Mouse (Mus musculus) liver, embryonic 15.5 days (tissue): ENCODE results near the gene Tmem179b. TPM values are rescaled to one million over a fixed set of nuclear protein-coding genes. Genes with fewer than 3 reads are reported as not detected.

Experiments
- ATAC-seq: fragments of 200-750 bp; cut with Nextera tagmentation; 2 replicates; pipeline ENCODE4 v1.8.0; 2017; ENCODE audit warnings: moderate number of reproducible peaks, mild to moderate bottlenecking, moderate library complexity; ENCODE audit not compliant: insufficient read depth
- H3K27ac ChIP-seq: fragments of 300-500 bp; sonication (generic); replicated peaks from 2 replicates; pipeline ENCODE4 v1.5.1; 2015; ENCODE audit warnings: mild to moderate bottlenecking, inconsistent platforms
- H3K27me3 ChIP-seq: fragments of 300-500 bp; sonication (generic); 2 replicates; pipeline ENCODE4 v1.6.1; 2015; ENCODE audit warnings: mild to moderate bottlenecking, inconsistent platforms
- H3K36me3 ChIP-seq: fragments of 300-500 bp; sonication (generic); replicated peaks from 2 replicates; pipeline ENCODE4 v1.6.1; 2015; ENCODE audit warnings: moderate library complexity, mild to moderate bottlenecking, inconsistent platforms
- H3K4me1 ChIP-seq: fragments of 300-500 bp; sonication (generic); replicated peaks from 2 replicates; pipeline ENCODE4 v1.6.1; 2015; ENCODE audit warnings: inconsistent platforms
- H3K4me2 ChIP-seq: fragments of 300-500 bp; sonication (generic); 2 replicates; pipeline ENCODE4 v1.6.1; 2015; ENCODE audit warnings: moderate library complexity, mild to moderate bottlenecking, inconsistent platforms
- H3K4me3 ChIP-seq: fragments of 300-500 bp; sonication (generic); replicated peaks from 2 replicates; pipeline ENCODE4 v1.5.1; 2015; ENCODE audit warnings: mild to moderate bottlenecking, inconsistent platforms
- H3K9ac ChIP-seq: fragments of 300-500 bp; sonication (generic); 2 replicates; pipeline ENCODE4 v1.6.1; 2015; ENCODE audit warnings: moderate library complexity, mild to moderate bottlenecking, inconsistent platforms
- H3K9me3 ChIP-seq: fragments of 300-500 bp; sonication (generic); replicated peaks from 2 replicates; pipeline ENCODE4 v1.6.1; 2016; ENCODE audit warnings: inconsistent platforms
- WGBS: fragments of 180-500 bp; shearing (Covaris S2); methylation state at CpG from one replicate; pipeline ENCODE4 v1.1.7; 2015; ENCODE audit warnings: mixed read lengths; ENCODE audit not compliant: insufficient replicate concordance; 5-methylcytosine and 5-hydroxymethylcytosine counted together
- polyA plus RNA-seq: library from polyadenylated mRNA; unstranded; fragments of >200 nt; fragmentation: Nextera tagmentation; extraction: Ambion mirVana; gene quantifications from 2 replicates; pipeline ENCODE4 v1.2.1, GENCODE M21; 2015

Gene Tmem179b
- polyA plus RNA-seq, result 90.5 and 96.9 TPM in 2 replicates

DNA sequence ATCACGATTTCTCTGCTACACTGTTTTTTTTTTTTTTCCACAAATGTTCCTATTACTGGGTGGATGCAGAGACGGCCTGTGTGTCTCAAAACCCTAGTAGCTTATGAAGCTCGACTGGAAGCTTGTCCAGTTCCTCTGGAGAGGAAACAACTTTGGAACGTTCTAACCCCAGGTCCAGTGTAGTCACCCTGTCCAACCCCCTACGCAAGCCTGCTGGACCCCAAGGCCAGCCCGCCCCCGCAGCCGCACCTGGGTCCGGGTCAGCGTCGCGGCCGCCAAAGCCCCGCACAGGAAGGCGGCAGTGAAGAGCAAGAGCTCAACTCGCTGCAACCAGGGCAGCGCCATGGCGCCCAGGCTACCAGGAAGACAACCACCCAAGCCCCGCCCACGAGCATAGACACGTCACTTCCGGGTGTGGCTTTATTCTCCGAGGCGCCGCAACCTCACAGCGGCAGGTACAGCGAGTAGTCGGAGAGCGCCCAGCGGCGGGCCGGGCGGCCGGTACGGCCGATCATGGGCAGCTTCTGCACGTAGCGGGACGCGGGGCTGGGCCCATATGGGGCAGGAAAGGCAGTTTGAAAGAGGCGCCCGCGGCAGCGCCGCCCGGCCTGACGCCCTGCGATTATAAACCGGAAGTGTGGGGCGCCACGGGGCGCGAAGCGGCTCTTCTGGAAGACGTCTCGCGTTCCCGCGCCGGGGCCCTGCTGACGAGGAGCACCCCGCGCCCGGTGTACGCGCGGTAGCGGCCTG, at the start of gene Tmem179b:
TSS of gene Tmem179b (minus strand) at position 382 of the 750 bp plus-strand sequence.
- no peaks in the 10 kb centered on the region for H3K27me3 ChIP-seq
- peaks cover 44% of the 10 kb centered on the region for H3K36me3 ChIP-seq
- under 1% methylated on average over 68 of the region's 68 CpGs for WGBS
- peak within 1 kb of the TSS; percentile 97 for H3K9ac ChIP-seq
- peak within 1 kb of the TSS; percentile 99 for H3K27ac ChIP-seq
- peak; percentile 88 for ATAC-seq
- H3K4me1 ChIP-seq, result peaks cover 51% of the 10 kb centered on the region
- peak within 1 kb of the TSS; percentile 88 for H3K4me3 ChIP-seq
- peak within 1 kb of the TSS; percentile 92 for H3K4me2 ChIP-seq
- no peaks in the 10 kb centered on the region for H3K9me3 ChIP-seq

GRCm38 (mm10) chr19:8822696-8823095, 48.4 kb upstream of the Tmem179b start:
- H3K4me2 ChIP-seq, result peak overlapping the region; percentile 86
- peaks cover 54% of the 10 kb centered on the region for H3K36me3 ChIP-seq
- no peaks in the 10 kb centered on the region for H3K9me3 ChIP-seq
- no peak overlapping the region for H3K27ac ChIP-seq
- no peaks in the 10 kb centered on the region for H3K27me3 ChIP-seq
- 82% methylated on average over 8 of the region's 8 CpGs for WGBS
- H3K4me1 ChIP-seq, result peaks cover 26% of the 10 kb centered on the region
- 0 out of 2 replicates have a peak overlapping the region, but pooled peaks have one; percentile 95 for H3K9ac ChIP-seq
- peak overlapping the region; percentile 92 for H3K4me3 ChIP-seq
- no peak for ATAC-seq

- Histone ChIP-seq H3K4me2 (peak overlapping the region; percentile 86), H3K27ac (peak overlapping the region; percentile 100), H3K9me3 (no peaks in the 10 kb centered on the region), H3K4me1 (peaks cover 40% of the 10 kb centered on the region), H3K9ac (peak overlapping the region; percentile 95), H3K4me3 (peak overlapping the region; percentile 92), H3K27me3 (no peaks in the 10 kb centered on the region), H3K36me3 (peaks cover 49% of the 10 kb centered on the region)
- 0% methylated on average over 7 of the region's 7 CpGs for WGBS
- ATAC-seq, result no peak
Measured at GRCm38 (mm10) chr19:8821146-8821545, 46.9 kb upstream of the Tmem179b start.

- H3K9ac ChIP-seq, result peak overlapping the region; percentile 95
- WGBS, result 0% methylated on average over 48 of the region's 48 CpGs
Measured at GRCm38 (mm10) chr19:8820424-8820956, 46.2 kb upstream of the Tmem179b start.

DNA sequence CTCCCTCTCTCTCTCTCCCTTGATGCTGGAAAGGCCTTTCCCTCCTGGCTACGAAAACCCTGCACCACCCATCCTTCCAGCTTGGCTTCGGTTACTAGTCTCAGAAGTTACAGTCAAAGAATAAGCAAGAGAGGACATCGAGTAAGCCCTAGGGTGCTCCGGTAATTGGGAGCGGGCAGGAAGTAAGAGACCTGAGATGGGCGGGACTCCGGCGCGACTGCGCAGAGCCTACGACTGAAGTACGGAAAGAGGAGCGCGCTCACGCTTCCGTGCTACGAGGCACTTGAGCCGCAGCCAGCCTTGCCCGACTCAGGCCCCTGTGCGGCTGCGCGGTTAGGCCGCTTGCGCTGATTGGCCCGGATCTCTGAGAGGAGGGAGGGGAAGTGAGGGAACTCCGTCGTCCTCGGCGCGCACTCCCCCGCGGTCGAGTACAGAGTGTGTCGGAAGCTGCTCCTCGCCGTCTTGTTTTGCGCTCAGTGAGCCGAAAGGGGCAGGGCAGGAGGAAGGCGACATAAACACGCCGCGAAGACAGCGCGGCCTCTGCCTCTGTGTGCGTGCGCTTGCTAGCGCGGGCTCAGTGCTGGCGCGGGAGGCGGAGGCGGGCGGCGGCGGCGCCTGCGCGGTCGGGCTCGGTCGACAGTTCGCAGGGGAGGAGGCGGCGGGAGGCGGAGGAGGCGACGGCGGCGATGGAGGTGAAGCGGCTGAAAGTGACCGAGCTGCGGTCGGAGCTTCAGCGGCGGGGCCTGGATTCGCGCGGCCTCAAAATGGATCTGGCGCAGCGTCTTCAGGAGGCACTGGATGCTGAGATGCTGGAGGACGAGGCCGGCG, 45.5 kb upstream of the Tmem179b start, which contains the start of gene Hnrnpul2:
TSS of gene Hnrnpul2 (plus strand) at position 415 of the 828 bp plus-strand sequence.
- peak within 1 kb of the TSS; percentile 95 for H3K9ac ChIP-seq
- peak within 1 kb of the TSS; percentile 92 for H3K4me3 ChIP-seq
- H3K9me3 ChIP-seq, result no peaks in the 10 kb centered on the region
- peaks cover 49% of the 10 kb centered on the region for H3K36me3 ChIP-seq
- ATAC-seq, result peak; percentile 90
- H3K27ac ChIP-seq, result peak within 1 kb of the TSS; percentile 100
- peak within 1 kb of the TSS; percentile 86 for H3K4me2 ChIP-seq
- no peaks in the 10 kb centered on the region for H3K27me3 ChIP-seq
- H3K4me1 ChIP-seq, result peaks cover 43% of the 10 kb centered on the region
- under 1% methylated on average over 83 of the region's 83 CpGs for WGBS

More at GRCm38 (mm10) chr19:8820424-8820956, 46.2 kb upstream of the Tmem179b start:
- peak overlapping the region; percentile 92 for H3K4me3 ChIP-seq
- H3K27me3 ChIP-seq, result no peaks in the 10 kb centered on the region
- ATAC-seq, result peak; percentile 65
- H3K27ac ChIP-seq, result peak overlapping the region; percentile 100
- peaks cover 43% of the 10 kb centered on the region for H3K4me1 ChIP-seq
- no peaks in the 10 kb centered on the region for H3K9me3 ChIP-seq
- H3K36me3 ChIP-seq, result peaks cover 49% of the 10 kb centered on the region
- H3K4me2 ChIP-seq, result peak overlapping the region; percentile 86

DNA sequence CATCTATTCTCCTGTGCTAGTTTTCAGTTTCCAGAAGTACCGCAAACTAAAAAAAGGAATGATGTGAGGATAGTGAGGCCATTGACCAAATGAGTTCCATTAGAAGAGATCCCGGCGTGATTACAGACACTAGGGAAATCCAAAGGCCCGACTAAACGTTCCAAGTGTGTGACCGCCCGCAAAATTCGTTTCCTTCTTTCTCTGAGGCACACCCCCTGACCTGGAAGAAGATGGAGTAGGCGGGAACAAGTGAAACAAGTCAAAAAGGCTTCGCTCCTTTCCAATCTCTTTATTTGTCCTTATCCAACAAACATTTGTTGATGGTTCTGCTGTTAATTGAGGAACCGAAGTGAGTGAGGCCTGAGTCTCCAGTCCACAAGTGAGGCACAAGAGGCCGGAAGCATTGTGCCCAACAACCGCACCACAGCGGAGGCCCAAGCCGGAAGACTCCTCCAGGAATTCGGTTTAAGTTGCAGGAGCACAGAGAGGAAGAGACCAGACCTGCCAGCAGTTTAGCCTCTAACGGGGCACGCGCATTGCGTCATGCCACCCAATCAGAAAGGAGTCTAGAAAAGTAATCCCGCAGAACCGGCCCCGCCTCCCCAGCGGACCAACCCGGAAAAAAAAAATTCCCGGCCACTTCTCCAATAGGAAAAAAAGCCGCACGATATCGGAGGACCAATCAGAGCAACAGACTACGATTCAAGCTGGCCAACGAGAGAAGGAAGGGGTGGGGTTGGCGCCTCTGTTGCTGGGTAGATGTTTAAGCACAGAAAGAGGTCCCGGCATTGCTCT, 44.7 kb upstream of the Tmem179b start, which contains the start of gene Ttc9c:
TSS of gene Ttc9c (minus strand) at position 533 of the 795 bp plus-strand sequence.
- no peaks in the 10 kb centered on the region for H3K27me3 ChIP-seq
- H3K27ac ChIP-seq, result peak within 1 kb of the TSS; percentile 100
- ATAC-seq, result peak; percentile 78
- H3K9ac ChIP-seq, result peak within 1 kb of the TSS; percentile 95
- 1% methylated on average over 33 of the region's 33 CpGs for WGBS
- H3K4me3 ChIP-seq, result peak within 1 kb of the TSS; percentile 92
- peak within 1 kb of the TSS; percentile 86 for H3K4me2 ChIP-seq
- H3K36me3 ChIP-seq, result peaks cover 48% of the 10 kb centered on the region
- no peaks in the 10 kb centered on the region for H3K9me3 ChIP-seq
- H3K4me1 ChIP-seq, result peaks cover 43% of the 10 kb centered on the region

DNA sequence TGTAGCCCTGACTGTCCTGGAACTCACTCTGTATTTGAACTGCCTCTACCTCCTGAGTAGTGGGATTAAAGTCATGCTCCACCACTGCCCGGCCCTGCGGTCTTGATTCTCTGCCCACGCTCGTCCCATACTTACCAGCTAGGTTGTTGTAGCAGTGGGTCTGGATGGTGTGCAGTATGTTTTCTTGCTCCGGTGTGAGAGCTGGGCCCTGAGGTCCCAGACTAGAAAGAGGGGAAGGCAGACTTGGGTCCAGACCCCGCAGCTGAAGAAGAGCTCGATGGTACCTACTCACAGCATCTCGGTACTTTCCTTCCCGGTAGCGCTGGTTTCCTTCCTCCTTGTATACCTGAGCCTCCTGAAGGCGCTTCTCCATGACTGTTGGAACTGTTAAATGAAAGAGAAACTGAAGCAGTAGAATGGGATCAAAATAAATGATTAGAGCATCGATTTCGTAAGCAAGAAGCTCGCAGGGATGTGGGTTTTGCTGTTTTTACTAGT, 44.1 kb upstream of the Tmem179b start:
- Histone ChIP-seq H3K4me3 (peak overlapping the region; percentile 92), H3K4me2 (peak overlapping the region; percentile 86), H3K4me1 (peaks cover 42% of the 10 kb centered on the region), H3K9ac (peak overlapping the region; percentile 95), H3K27me3 (no peaks in the 10 kb centered on the region), H3K9me3 (no peaks in the 10 kb centered on the region), H3K27ac (peak overlapping the region; percentile 100), H3K36me3 (peaks cover 47% of the 10 kb centered on the region)
- ATAC-seq, result no peak
- WGBS, result 13% methylated on average over 14 of the region's 14 CpGs

GRCm38 (mm10) chr19:8817001-8817400, 42.7 kb upstream of the Tmem179b start:
- no peak overlapping the region for H3K27ac ChIP-seq
- ATAC-seq, result no peak
- H3K4me1 ChIP-seq, result peaks cover 28% of the 10 kb centered on the region
- peak overlapping the region; percentile 14 for H3K4me3 ChIP-seq
- no peaks in the 10 kb centered on the region for H3K9me3 ChIP-seq
- peaks cover 52% of the 10 kb centered on the region for H3K36me3 ChIP-seq
- 0 out of 2 replicates have a peak overlapping the region, but pooled peaks have one; percentile 1 for H3K9ac ChIP-seq
- peak overlapping the region; percentile 86 for H3K4me2 ChIP-seq
- no peaks in the 10 kb centered on the region for H3K27me3 ChIP-seq
- WGBS, result 73% methylated on average over 3 of the region's 3 CpGs

GRCm38 (mm10) chr19:8815812-8816211, 41.5 kb upstream of the Tmem179b start:
- Histone ChIP-seq H3K27me3 (no peaks in the 10 kb centered on the region), H3K27ac (no peak overlapping the region), H3K9ac (no peak overlapping the region), H3K36me3 (peaks cover 60% of the 10 kb centered on the region), H3K4me1 (peaks cover 26% of the 10 kb centered on the region), H3K9me3 (no peaks in the 10 kb centered on the region), H3K4me2 (no peak overlapping the region), H3K4me3 (no peak overlapping the region)
- ATAC-seq, result no peak
- 82% methylated on average over 11 of the region's 11 CpGs for WGBS

DNA sequence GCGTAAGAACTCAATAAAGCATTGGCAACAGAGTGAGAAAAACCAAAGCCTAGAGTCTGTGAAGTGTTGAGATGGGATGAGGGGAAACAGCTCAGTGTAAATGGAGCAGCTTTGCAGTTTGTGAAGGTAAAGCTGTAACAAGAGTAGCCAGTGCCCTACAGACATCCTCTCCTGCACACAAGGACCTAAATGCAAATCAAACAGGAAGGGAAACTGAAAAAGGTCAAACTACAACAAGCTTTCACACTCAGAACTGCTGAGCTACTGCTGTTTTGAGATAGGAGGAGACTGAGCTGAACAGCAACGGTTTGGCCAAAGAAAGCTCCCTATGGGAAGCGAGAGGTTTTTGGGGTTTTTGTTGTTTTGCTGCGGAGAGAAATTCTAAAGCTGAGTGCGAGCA, 32.5 kb upstream of the Tmem179b start:
- 79% methylated on average over 5 of the region's 5 CpGs for WGBS
- H3K27ac ChIP-seq, result no peak overlapping the region

More for the DNA sequence above, 32.5 kb upstream of the Tmem179b start:
- Histone ChIP-seq H3K4me2 (no peak overlapping the region), H3K4me1 (peaks cover 22% of the 10 kb centered on the region), H3K4me3 (no peak overlapping the region), H3K9ac (no peak overlapping the region), H3K36me3 (peaks cover 67% of the 10 kb centered on the region), H3K27me3 (no peaks in the 10 kb centered on the region), H3K9me3 (no peaks in the 10 kb centered on the region)
- ATAC-seq, result no peak
